Mouse (Mus musculus) C2C12 (cell line): Measurements from ENCODE around the gene Thrap3.

Experiments
- CTCF ChIP-seq: IDR thresholded peaks from one replicate; pipeline ENCODE4 v1.5.1; 2011; ENCODE audit not compliant: control insufficient read depth, insufficient read depth, insufficient read length
- MYOG ChIP-seq: IDR thresholded peaks from one replicate; pipeline ENCODE4 v1.6.1; 2011; ENCODE audit not compliant: control insufficient read depth, insufficient read length; ENCODE audit errors: extremely low read depth

- TF ChIP-seq CTCF (no peak), MYOG (no peak)
Observed at GRCm38 (mm10) chr4:126150297-126150948, 52.1 kb downstream of the Thrap3 start.
